Mouse (Mus musculus): ENCODE results near the gene Usp50.

GRCm38 (mm10) chr2:126755664-126756063 lies 27.6 kb downstream of the Usp50 start:
- no peak for TF ChIP-seq CTCF (IDR thresholded peaks at IDR 0.05; ENCODE audit: borderline replicate concordance, control insufficient read depth, extremely low read depth, insufficient read depth, low read length, poor library complexity)
- no peak for TF ChIP-seq POLR2A (IDR thresholded peaks at IDR 0.05; ENCODE audit: control insufficient read depth, extremely low read depth, insufficient read depth, low read length, poor library complexity)

All from thymus, adult 2 months (tissue).